Mouse (Mus musculus) forebrain, postnatal 0 days (tissue): Measurements from ENCODE around the gene Snx6. TPM values are rescaled to one million over a fixed set of nuclear protein-coding genes. Genes with fewer than 3 reads are reported as not detected.
"Not testable (repeated sequence)": the region's sequence is repeated elsewhere in the genome, so short reads cannot be mapped to it uniquely, and the experiment has no call there.

Experiments used
- ATAC-seq: fragments of 200-750 bp; cut with Nextera tagmentation; 2 replicates; pipeline ENCODE4 v1.8.0; 2017; ENCODE audit warnings: mild to moderate bottlenecking, moderate library complexity
- DNase-seq: peaks from one replicate; pipeline ENCODE4 v3.0.0-alpha.2; 2015
- H3K27ac ChIP-seq: fragments of 300-500 bp; sonication (generic); 2 replicates; pipeline ENCODE4 v1.5.1; 2014; ENCODE audit warnings: low read depth, mild to moderate bottlenecking, antibody characterized with exemption, low read length, moderate library complexity, mixed read lengths
- H3K27me3 ChIP-seq: fragments of 300-500 bp; sonication (generic); 2 replicates; pipeline ENCODE4 v1.6.1; 2014; ENCODE audit warnings: mild to moderate bottlenecking, low read length, mixed read lengths; ENCODE audit not compliant: insufficient read depth
- H3K36me3 ChIP-seq: fragments of 300-500 bp; sonication (generic); 2 replicates; pipeline ENCODE4 v1.6.1; 2014; ENCODE audit warnings: mild to moderate bottlenecking, moderate library complexity; ENCODE audit not compliant: insufficient read depth
- H3K4me1 ChIP-seq: fragments of 300-500 bp; sonication (generic); 2 replicates; pipeline ENCODE4 v1.6.1; 2014; ENCODE audit warnings: antibody characterized with exemption; ENCODE audit not compliant: insufficient read depth
- H3K4me2 ChIP-seq: fragments of 300-500 bp; sonication (generic); 2 replicates; pipeline ENCODE4 v1.6.1; 2014; ENCODE audit warnings: low read depth, mild to moderate bottlenecking, moderate library complexity
- H3K4me3 ChIP-seq: fragments of 300-500 bp; sonication (generic); 2 replicates; pipeline ENCODE4 v1.5.1; 2014; ENCODE audit warnings: low read depth, low read length, mixed read lengths
- H3K9ac ChIP-seq: fragments of 300-500 bp; sonication (generic); 2 replicates; pipeline ENCODE4 v1.6.1; 2014; ENCODE audit warnings: mild to moderate bottlenecking
- H3K9me3 ChIP-seq: fragments of 300-500 bp; sonication (generic); 2 replicates; pipeline ENCODE4 v1.6.1; 2016; ENCODE audit warnings: low read length
- CTCF ChIP-seq: sonication (generic); IDR thresholded peaks from 2 replicates; pipeline ENCODE4 v1.5.1; 2016; ENCODE audit warnings: antibody characterized with exemption, control low read depth, low read depth
- WGBS: fragments of 180-500 bp; shearing (Covaris S2); extraction: QIAGEN DNeasy Blood & Tissue Kit; methylation state at CpG from one replicate; pipeline ENCODE4 v1.1.7; 2014; 5-methylcytosine and 5-hydroxymethylcytosine counted together
- polyA plus RNA-seq: library from polyadenylated mRNA; unstranded; fragments of >200 nt; fragmentation: Nextera tagmentation; extraction: Ambion mirVana; gene quantifications from 2 replicates; pipeline ENCODE4 v1.2.1, GENCODE M21; 2015
- total RNA-seq: library from RNA; depleted of rRNA; stranded (reverse); fragments of >200 nt; gene quantifications from 2 replicates; pipeline ENCODE4 v1.2.3, GENCODE M21; 2014

The Snx6 gene
- total and polyA plus RNA-seq, 2 experiments from 2014 or later: 104 to 142 TPM

- Histone ChIP-seq H3K4me2 (peak overlapping the region; percentile 43), H3K27ac (no peak overlapping the region), H3K4me3 (peak overlapping the region; percentile 24), H3K27me3 (no peaks in the 10 kb centered on the region), H3K36me3 (no peaks in the 10 kb centered on the region), H3K9me3 (no peaks in the 10 kb centered on the region), H3K9ac (peak overlapping the region; percentile 29; the same call in 1 of the 2 replicates), H3K4me1 (peaks cover 6% of the 10 kb centered on the region; the same call in 1 of the 2 replicates)
- peak; percentile 85 for ATAC-seq
- no peak for TF ChIP-seq CTCF
- 9% methylated on average over 11 of the region's 11 CpGs for WGBS
- peak; percentile 63 for DNase-seq
Observed at GRCm38 (mm10) chr12:54834925-54835447, 39.5 kb upstream of the Snx6 start.

- H3K4me1 ChIP-seq: peaks cover 6% of the 10 kb centered on the region; the same call in 1 of the 2 replicates
- no peak overlapping the region for H3K4me2 ChIP-seq
- 68% methylated on average over 9 of the region's 9 CpGs for WGBS
- ATAC-seq: no peak
- H3K9me3 ChIP-seq: no peaks in the 10 kb centered on the region
- DNase-seq: no peak
- no peaks in the 10 kb centered on the region for H3K36me3 ChIP-seq
- TF ChIP-seq CTCF: no peak
- no peak overlapping the region for H3K4me3 ChIP-seq
- no peak overlapping the region for H3K27ac ChIP-seq
- H3K9ac ChIP-seq: no peak overlapping the region
- H3K27me3 ChIP-seq: no peaks in the 10 kb centered on the region
Observed at GRCm38 (mm10) chr12:54833856-54834399, 38.4 kb upstream of the Snx6 start.

- DNase-seq, H3K9me3 ChIP-seq, H3K27me3 ChIP-seq, H3K9ac ChIP-seq, H3K27ac ChIP-seq, H3K36me3 ChIP-seq, H3K4me1 ChIP-seq, H3K4me2 ChIP-seq, ATAC-seq, H3K4me3 ChIP-seq: not testable (repeated sequence)
- whole genome bisulfite sequencing: 85% methylated on average over 1 of the region's 1 CpGs
Observed at GRCm38 (mm10) chr12:54831927-54832326, 36.4 kb upstream of the Snx6 start.

DNA sequence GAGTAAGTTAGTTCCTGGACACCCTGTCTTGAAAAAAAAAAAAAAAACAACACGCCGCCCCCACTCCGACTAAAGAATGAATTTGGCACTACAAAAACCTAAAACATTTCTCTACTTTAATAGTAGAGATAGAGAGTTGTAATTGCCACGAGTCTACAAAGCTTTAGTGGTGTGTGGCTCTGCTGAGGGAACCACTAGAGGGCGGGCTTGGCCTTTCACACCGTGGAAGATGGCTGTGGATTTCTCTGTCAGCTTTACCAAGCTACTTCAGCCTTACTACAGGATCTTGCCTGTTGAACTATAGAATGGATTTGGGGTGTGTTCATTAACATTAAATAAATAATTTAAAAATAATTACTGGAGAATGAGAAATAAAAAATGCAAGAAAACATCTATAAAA lies 35.1 kb upstream of the Snx6 start:
- ATAC-seq: peak; percentile 89
- Histone ChIP-seq H3K4me1 (peaks cover 6% of the 10 kb centered on the region; the same call in 1 of the 2 replicates), H3K9ac (no peak overlapping the region), H3K4me3 (no peak overlapping the region), H3K9me3 (no peaks in the 10 kb centered on the region), H3K4me2 (no peak overlapping the region), H3K27me3 (no peaks in the 10 kb centered on the region), H3K36me3 (no peaks in the 10 kb centered on the region), H3K27ac (no peak overlapping the region)
- DNase-seq: peak; percentile 86
- peak; percentile 93 for TF ChIP-seq CTCF
- 19% methylated on average over 6 of the region's 6 CpGs for WGBS

- no peak overlapping the region for H3K27ac ChIP-seq
- no peak for ATAC-seq
- H3K9me3 ChIP-seq: no peaks in the 10 kb centered on the region
- DNase-seq: no peak
- no peak overlapping the region for H3K4me3 ChIP-seq
- H3K36me3 ChIP-seq: no peaks in the 10 kb centered on the region
- H3K4me2 ChIP-seq: no peak overlapping the region
- no peak overlapping the region for H3K9ac ChIP-seq
- 60% methylated on average over 5 of the region's 5 CpGs for WGBS
- H3K27me3 ChIP-seq: no peaks in the 10 kb centered on the region
- no peak for TF ChIP-seq CTCF
- H3K4me1 ChIP-seq: peaks cover 3% of the 10 kb centered on the region; the same call in 1 of the 2 replicates
Observed at GRCm38 (mm10) chr12:54829876-54830275, 34.4 kb upstream of the Snx6 start.

DNA sequence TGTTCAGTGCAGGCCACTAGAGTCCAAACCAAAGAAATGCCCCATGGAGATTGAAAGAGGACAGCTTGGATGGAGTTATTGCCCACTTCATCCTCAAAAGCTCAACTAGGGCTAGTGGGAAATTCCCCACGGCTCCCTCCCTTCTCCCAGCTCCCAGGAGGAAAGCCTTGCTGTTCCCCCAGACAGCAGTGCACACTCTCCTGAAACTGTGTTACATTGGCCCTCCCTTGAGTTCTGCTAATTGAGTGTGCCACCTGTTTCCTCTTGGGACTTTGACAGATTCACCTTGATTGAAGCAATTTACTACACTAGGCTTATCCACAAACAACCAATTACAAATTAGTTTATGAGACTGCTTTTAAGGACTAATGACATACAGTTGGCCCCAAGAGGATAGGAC lies 32.5 kb upstream of the Snx6 start:
- no peaks in the 10 kb centered on the region for H3K36me3 ChIP-seq
- 81% methylated on average over 1 of the region's 1 CpGs for WGBS
- no peak overlapping the region for H3K27ac ChIP-seq
- H3K4me3 ChIP-seq: no peak overlapping the region
- DNase-seq (no peak), ATAC-seq (no peak)
- no peak for TF ChIP-seq CTCF
- no peak overlapping the region for H3K4me2 ChIP-seq
- H3K4me1 ChIP-seq: no peaks in the 10 kb centered on the region
- H3K9me3 ChIP-seq: no peaks in the 10 kb centered on the region
- H3K27me3 ChIP-seq: no peaks in the 10 kb centered on the region
- H3K9ac ChIP-seq: no peak overlapping the region

GRCm38 (mm10) chr12:54825202-54825601 lies 29.7 kb upstream of the Snx6 start:
- ATAC-seq (no peak), DNase-seq (no peak)
- H3K9me3 ChIP-seq: no peaks in the 10 kb centered on the region
- H3K9ac ChIP-seq: no peak overlapping the region
- H3K36me3 ChIP-seq: no peaks in the 10 kb centered on the region
- no peaks in the 10 kb centered on the region for H3K4me1 ChIP-seq
- H3K27me3 ChIP-seq: no peaks in the 10 kb centered on the region
- TF ChIP-seq CTCF: peak; percentile 13; the same call in 1 of the 2 replicates
- no peak overlapping the region for H3K27ac ChIP-seq
- WGBS: 94% methylated on average over 3 of the region's 3 CpGs
- no peak overlapping the region for H3K4me3 ChIP-seq
- H3K4me2 ChIP-seq: no peak overlapping the region
